Mouse (Mus musculus): ENCODE results near the gene Sirt6.

Sirt6 gene

DNA sequence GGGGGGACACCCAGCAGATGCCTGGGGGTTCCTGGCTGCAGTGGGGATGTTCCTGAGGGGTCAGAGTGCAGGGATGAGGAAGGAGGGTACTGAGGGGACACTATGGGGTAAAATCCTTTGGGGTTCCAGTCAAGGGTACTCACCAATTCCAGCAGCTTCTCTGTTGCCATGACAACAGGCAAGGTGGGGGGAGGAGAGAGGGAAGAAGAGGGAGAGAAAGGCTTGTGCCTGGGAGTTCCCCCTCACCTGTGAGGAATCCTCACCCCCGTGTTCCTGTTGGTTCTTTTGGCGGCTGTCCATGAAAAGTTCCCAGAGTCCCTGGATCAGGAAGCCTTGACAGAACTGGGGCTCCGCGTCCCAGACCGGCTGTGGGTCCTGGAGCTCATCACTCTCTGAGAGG lies 32.0 kb downstream of the Sirt6 start:
- no peak for DNase-seq (ENCODE audit: low spot score)

DNA sequence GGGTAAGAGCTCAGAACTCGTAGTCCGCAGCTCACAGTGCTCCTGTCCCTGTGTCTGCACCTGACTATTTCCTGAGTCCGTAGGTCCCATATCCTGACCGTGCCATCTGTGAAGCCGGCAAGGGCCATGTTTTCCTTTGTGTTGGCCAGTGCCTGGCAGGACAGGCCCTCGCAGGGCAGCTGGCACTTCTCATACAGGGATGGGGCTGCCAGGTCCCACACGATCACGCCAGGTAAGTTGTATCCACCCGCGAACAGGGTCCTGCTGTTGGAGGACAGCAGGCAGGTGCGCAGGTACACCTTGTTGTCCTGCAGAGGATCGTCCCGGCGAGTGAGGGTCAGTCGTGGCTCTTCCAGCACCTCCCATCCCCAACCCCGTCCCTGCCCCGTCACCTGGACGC lies 33.7 kb downstream of the Sirt6 start:
- no peak for DNase-seq (ENCODE audit: low spot score)

DNA sequence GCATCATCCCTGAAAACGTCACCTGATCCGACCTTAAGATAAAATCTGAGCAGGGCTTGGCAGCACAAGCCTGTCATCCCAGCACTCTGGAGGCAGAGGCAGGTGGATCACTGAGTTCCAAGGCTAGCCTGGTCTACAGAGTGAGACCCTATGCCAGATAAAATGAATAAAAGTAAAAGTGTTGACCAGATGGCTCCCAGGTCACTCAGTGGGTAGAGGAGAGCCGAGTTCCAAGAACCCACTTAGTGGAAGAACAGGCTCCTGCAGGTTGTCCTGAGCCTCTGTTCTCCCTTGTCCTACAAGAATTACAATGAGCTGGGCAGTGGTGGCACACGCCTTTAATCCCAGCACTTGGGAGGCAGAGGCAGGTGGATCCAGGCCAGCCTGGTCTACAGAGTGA lies 34.4 kb downstream of the Sirt6 start:
- no peak for DNase-seq (ENCODE audit: low spot score)

DNA sequence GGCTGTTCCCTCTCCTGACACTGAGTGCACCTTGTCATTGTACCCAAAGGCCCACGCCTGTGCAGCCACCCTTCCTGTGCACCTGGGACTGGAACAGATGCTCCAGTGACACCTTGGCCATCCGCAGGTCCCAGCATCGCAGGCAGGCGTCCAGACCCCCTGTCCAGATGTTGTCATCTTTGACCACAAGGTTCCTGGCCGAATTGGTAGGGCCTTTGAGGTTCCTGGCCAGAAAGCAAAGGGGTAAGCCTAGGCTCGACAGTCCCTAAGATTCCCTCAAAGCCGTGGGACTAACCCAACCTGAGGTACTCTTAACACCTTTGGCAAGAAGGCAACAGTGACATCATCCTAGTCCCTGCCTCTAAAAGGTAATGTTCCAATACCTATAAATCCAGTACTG lies 35.0 kb downstream of the Sirt6 start:
- DNase-seq (ENCODE audit: low spot score): no peak

DNA sequence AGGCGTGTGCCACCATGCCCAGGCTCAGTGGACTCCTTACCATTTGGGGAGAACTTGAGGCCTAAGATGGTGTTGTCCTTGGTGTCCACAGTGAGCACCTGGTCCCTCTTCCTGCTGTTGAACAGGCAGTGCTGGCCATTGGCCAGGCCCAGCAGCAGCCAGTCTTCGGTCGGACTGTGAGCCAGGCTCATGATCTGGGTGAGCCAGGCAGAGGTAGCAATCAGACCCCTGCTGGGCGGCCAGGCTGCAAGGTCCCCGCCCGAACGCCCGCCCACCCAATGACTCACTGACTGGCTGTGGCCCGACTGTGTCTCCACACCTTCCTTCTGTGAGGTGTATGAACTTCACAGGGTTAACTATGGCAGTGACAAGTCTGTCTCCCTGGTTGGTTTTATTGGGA lies 35.8 kb downstream of the Sirt6 start:
- no peak for DNase-seq (ENCODE audit: low spot score)

DNA sequence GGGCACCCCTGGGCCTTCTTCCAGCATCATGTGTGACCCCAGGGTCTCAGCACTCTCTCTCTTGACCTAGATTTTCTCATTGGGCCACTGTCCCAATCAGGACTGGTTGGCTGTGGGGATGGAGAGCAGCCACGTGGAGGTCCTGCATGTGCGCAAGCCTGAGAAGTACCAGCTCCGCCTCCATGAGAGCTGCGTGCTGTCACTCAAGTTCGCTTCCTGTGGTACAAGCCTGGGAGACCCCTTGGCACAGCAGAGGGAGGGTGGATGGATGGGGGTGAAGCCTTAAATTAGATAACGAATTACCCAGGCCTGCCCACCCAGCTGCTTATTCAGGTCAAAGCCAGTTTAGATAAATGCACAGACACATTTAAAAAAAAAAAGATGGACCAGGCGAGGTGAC lies 38.9 kb downstream of the Sirt6 start:
- no peak for DNase-seq (ENCODE audit: low spot score)

DNA sequence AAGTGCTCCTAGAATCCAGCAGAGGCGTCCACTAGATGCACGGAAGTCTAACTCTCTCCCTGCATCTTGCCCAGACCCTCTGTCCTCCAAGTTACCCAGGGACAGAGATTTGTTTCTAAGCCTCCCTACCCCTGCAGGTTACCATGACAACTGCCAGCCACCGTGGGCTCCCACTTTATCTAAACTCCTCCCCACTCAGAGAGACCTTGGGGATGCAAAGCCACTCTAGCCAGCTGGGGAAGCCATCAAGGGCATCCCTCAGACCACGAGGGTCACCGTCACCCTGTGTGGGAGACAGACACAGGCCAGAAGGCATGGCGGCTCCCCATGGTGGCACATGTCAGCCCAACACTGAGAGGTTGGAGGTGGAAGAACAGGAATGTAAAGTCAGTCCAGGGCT lies 44.2 kb downstream of the Sirt6 start:
- no peak for DNase-seq (ENCODE audit: low spot score)

DNA sequence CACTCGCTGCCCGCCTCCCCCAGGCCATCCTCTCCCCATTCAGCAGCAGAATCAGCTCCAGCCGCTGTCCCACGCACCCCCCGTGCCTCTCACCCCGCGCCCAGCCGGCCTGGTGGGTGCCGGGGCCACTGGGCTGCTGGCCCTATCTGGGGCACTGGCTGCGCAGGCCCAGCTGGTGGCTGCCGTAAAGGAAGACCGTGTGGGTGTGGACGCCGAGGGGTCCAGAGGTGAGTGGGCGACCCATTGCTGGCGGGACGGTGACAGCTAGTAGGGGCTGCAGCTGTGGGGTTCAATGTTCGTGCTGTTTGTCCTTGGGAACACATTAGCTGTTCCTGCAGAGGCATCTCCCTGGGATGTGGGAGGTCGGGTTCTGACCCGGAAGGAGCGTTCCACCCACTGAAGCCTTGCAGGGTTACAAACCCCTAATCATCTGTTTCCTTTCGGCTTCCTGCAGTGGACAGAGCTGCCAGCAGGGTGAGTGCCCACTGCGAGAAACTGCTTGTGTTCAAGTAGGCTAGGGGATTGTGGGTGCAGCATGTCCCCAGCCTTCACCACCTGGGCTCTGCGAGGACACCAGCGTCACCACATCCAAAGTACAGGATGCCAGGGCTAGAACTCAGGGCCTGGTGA lies 47.0 kb downstream of the Sirt6 start:
- DNase-seq (ENCODE audit: low spot score): no peak

DNA sequence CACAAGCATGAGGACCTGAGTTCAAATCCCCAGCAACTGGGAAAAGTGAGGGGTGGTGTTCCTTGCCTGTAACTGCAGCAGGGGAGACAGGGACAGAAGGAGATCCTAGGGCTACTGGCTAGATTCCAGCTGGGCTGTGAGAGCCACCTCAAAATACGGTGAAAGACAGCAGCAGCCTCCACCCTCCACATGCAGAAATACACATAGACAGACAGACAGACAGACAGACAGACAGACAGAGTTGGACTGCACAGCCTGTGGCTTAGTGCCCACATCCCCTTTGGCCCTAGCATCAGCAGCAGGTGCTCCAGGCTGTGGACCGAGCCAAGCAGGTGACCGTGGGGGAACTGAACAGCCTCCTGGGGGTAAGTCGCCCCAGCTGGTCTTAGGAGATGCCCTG lies 47.6 kb downstream of the Sirt6 start:
- DNase-seq (ENCODE audit: low spot score): no peak

DNA sequence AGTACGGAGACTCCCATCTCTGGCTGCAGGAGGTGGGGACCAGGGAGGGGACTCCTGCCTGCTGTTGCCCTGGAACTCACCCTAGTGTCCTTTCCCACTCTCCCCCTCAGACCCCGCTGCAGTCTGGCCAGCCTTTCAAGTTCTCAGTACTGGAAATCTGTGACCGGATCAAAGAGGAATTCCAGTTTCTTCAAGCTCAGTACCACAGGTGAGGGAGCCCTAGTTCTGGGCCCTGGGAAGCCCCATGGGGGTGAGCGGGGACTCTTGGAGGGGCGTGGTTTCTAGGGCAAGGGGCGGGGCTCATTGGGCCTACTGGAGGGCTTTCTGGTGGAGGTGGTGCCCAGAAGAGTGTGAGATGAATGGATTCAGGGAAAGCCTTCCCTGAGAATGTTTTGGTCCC lies 51.9 kb downstream of the Sirt6 start:
- no peak for DNase-seq (ENCODE audit: low spot score)

DNA sequence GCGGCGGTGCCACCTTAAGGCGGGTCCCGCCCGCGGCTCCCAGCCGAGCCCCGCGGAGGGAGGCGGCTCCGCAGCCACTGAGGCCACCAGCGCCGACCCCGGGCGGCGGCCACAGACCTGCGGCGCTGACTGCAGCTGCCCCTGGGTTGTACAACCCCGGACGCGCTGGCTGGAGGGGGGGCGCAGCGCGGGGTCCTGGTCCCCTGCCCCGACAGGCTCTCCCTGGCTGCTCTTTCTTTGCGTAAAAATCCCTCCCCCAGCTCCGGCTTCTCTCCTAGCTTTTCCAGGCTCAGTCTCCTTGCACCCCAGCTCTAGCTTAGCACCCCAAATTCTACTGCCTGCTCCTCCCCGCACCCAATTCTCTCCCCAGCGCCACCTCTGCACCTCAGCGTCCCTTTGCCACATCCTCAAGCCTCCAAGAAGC lies 52.4 kb downstream of the Sirt6 start:
- DNase-seq (ENCODE audit: low spot score): no peak

DNA sequence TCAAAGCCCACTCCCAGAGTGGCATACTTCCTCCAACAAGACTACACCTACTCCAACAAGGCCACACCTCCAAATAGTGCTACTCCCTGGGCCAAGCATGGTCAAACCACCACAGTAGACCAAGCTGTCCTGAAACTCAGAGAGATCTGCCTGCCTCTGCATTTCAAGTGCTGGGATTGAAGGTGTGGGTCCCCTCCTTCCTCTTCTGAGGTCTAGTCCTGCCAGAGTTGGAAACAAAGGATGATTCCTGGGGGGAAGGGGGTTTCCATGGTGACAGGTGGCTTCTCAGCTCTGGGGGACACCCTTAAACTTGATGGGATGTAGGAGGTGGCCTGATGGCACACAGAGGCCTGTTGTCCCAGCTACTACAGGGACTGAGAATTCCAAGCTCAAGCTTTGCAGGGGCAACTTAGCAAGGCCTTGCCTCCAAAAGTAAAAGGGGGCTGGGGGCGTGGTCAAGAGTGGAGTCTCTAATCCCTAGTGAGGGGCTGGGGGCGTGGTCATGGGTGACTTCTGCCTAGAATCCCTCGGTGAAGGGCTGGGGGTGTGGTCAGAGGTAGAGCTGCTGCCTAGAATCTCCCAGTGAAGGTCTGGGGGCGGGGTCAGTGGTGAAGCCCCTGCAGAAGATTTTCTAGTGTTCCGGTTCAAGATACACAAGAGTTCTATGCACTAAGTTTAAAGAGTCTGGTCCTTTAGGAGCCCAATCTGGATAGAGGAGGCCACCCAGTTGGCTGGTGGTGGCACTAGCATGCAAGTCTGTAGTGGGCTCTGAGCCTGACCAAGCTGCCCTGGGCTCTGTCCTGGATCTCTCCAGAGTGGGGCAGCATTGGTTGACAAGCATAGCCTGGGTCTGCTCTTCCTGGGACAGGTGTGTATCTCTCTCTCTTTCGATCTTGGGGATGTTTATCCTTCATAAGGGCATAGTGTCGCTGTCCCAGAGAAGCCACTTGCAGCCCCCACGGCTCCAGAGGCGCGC lies 53.2 kb downstream of the Sirt6 start, which contains the start of gene Tle2:
Gene Tle2, plus strand, starts transcription at position 481 of the 976 bp plus-strand sequence.
- no peak for DNase-seq (ENCODE audit: low spot score)

DNA sequence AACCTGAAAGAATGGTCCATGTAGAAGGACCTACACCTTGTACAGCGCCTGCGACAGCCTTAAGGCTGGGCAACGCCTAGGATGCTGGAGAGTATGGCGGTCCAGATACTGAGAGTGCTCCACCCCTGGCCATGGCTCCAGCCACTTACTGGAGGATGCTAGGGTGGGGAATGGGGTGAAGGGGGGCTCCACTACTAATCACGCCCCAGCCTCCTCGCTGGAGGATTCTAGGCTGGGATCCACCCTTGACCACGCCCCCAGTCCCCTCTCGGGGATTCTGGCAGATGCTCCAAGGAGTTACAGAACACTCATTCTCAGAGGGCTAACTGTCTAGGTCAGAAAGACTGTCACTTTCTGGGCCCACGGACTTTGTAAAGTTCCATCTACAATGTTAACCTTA lies 54.6 kb downstream of the Sirt6 start:
- no peak for DNase-seq (ENCODE audit: low spot score)

DNA sequence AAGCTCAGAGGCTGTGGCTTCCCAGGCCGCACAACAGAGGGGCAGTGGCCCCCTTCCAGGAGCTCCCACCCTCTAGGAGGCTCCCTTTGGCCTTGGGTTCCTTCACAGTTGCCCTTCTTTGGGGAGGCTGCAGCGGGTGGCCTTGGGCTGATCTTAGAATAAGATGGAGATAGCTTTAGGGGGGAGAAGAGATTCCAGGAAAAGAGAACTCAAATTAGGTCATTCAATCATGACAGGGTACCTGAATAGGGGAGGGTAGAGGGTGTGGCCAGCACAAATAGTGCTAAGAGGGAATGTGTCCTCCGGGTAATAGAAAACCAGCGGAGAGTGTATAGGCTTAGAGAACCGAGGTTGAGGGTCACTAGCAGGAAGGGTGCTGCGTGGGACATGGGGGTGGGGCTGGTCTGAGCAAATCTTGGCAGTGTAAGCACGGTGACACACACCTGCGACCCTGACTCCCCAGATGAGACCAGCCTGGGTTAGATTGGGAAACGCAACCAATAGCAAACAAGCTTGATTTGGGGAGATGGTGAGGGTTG lies 55.4 kb downstream of the Sirt6 start:
- DNase-seq (ENCODE audit: low spot score): no peak
